Mouse (Mus musculus) adrenal gland, postnatal 10 days (tissue): ENCODE data around the gene Eif3k. TPM values are rescaled to one million over a fixed set of nuclear protein-coding genes. Genes with fewer than 3 reads are reported as not detected.

Source experiments
- DNase-seq: peaks from one replicate; pipeline ENCODE4 v3.0.0; 2021; ENCODE audit warnings: mixed read lengths
- total RNA-seq, 2 experiments: library from RNA; stranded (reverse); gene quantifications; 2 replicates each; pipeline ENCODE4 v1.2.3; 2021

Eif3k gene
- total RNA-seq, 2 experiments from 2014 or later: 240 to 250 TPM

DNA sequence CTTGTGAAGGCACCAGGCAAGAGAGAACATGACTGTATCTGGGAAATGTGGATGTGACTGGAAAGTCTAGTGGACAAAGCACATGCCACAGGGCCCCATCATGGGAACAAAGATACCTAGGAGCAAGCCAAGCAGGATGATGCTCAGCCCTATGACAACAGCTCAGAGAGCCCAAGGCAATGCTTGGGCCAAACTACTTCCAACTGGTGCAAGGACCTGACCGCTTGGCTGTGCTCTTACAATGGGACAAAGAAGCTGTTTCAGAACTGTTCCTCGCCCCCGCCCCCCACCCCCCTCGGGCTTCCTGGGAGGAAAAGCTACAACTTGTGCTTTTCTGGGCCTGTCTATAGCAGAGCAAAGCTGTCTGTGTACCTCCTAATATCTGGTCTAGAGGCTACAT is 43.0 kb downstream of the Eif3k start:
- DNase-seq: no peak

DNA sequence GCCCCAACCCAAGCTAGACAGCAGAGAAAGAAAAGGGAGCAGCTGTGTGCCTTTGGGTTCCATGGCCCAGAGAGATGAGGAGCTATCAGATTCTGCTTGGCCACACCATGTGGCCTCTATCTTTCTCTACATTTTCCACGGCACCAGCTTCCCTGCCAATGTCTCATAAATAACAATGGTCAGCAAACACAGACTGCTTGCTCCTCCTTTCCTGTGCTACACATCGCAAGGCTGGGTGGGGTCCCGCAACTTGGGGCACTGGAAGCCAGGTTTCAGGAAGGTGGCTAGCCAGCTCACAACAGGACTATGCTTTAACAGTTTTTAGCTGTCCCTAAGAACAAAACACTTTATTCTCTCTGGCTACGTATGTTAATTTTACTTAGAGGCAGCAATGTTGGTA is 44.9 kb downstream of the Eif3k start:
- DNase-seq: no peak

DNA sequence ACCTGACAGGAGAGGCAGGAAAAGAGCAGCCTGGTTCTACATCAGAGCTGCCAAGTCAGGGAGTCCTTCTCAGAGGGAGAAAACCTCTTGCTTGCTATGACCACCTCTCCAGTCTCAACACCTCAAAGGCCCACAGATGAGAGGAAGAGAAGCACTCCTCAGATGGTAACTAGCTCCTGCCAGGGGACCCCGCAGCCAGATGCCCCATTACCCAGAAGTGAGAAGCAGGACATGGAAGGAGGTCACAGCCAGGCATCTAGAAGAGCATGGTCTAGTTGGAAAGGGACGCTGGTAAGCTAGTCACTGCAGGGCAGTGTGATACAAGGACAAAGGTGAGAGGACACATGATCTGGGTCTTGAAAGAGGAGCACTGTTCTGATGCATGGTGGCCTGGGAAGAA is 47.8 kb downstream of the Eif3k start:
- DNase-seq: no peak

DNA sequence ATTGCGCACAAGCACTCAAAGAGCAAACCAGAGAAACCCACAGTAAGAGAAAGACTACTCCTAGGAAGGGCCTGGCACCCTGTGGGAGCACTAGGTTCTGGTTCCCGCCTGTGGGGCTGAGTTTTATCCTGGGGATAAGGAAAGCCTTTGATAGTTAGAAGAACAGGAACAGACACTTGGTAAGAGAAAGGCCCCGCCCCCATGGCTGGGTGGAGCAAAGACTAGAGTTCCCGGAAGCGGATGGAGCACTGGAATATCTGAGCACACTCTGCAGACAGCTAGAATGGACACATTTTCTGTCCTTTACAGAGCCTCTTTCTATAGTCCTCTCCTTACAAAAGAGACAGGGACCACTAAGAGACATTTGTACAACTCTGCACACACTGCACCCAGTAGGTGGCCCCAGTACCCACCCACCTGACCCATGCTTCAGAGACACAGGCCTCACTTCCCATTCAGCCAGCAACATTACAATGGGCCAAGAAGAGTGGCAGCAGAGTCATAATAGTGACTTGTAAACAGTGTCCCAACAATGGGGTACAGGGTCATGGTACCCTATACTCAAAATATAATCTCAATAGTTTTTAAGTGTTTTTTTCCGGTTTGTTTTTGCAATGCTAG is 49.1 kb downstream of the Eif3k start:
- peak; percentile 50 for DNase-seq

DNA sequence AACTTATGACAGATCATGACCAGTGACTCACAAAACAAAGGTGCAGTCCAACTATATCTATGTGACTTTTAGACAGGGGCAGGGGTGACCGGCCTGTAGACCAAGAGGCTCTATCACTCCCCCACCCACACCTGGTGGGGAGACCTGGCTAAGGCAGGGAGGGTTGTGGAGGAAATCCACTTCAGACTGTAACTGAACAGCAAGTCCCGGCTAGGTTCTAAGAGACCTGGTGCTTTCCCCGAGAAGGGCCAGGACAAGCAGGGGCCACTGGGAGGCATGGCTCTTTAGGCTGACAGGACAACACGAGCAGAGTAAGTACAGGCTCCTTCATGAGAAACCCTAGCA is 50.0 kb downstream of the Eif3k start:
- no peak for DNase-seq

DNA sequence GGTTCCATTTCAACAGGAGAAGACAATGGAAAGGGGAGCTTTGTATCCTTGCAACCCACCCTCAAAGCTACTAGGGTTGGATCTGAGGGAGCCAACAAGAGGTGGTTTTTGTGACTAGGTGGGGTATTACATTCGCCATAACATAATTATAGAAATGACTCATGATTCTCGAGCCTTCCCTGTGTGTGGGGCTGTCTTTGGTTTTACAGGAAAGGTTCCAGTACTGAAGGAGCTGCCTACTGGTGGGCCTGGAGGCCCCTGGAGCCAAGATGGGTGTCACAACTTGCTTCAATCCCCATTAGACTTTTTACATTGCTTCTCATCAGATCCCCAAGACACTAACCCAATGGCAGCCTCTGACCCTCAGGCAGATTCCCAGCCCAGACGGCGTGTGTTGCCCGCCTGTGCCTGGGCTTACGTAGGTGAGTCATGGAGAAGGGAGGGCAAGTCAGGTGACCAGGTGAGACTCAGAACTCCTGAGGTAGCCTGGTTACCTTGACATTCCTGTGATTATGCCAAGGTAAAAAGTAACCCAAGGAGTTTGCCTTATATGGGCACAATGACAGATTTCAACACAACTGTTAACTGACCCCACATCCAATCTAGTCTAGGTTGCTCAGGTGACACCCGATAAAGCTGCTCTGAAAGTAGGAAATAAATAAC is 50.5 kb downstream of the Eif3k start:
- no peak for DNase-seq

DNA sequence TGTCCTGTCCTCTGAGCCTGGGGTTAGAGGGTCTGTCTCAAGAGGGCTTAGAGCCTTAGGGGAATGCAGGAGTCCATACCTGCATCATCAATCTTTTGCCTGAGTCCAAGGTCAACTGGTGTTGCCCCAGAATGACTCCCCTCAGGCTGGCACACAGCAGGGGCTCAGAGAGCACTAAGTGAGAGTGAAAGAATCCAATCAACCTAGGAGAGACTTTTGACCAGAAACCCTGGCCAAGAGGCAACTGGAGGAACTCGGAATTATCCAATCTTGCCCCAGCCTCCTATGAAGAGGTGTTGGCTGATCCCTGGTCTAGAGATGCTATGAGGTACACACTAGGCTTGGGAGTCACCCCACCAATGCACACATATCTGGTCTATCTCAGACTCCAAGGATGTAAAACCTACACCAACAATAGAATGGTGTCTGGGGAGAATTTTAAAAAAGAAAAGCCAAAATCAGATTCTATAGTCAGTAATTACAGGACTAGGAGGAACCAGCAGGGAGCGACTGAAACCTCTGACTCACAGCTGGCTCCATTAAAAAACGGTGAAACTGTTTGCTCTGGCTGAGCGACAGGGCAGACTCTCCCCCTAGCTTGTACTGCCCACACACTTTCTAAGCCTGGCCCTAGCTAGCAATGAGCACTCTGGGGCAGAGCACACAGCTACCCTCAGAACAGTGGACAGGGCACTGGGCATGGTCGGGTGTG is 51.2 kb downstream of the Eif3k start:
- peak; percentile 46 for DNase-seq

DNA sequence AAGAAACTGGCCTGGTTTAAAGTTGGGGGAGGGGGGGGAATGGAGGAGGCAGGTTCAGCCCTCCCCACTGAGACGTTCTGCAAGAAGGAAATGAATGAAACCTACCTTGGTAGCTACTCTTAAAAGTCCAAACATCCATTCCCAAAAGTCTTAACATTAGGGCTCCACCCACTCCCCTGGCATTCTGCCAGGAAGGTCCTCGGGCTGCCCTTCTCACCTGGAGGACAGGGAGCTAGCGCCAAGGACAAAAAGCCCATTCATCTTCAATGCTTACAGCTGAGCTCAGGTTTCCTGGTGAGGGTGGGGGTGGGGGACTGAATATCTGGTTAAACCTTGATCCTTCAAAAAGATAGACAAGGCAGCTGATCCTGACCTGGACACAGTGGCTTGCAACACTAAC is 52.3 kb downstream of the Eif3k start:
- DNase-seq: peak; percentile 31

DNA sequence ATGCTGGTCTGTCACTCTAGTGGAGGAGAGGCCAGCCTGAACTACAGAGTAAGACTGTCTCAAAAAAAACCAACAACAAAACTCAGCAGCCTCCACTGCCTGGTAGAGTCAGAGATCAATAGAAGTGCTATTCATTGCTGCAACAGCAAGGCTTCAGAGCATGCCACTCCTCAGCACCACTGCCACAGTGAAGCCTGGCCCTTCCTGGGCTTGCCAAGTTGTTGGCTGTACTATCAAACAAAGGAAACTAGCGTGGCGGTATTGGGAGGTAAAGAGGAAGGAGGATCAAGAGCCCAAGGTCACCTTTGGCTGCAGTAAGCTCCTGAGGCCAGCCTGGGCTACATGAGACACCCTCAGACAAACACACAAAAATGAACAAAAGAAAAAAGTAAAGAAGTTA is 55.5 kb downstream of the Eif3k start:
- DNase-seq: peak; percentile 30

DNA sequence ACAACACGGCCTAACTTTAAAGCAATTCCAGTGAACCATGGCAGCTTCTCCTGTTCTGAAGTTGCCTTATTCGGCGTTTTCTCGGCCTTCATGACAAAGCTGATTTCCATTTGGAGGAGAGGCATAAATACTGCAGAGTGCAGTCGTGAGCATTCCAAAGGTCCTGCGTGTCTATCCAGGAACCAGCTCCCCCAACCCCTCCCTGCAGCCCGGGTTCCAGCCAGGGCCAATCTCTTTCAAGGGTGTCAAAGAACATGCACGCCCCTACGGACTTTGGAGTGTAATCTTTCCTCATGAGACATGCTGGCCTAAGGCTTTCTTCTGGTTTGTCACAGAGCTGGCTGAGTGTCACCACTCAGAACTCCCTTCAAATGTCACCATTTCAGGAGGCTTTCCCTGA is 56.3 kb downstream of the Eif3k start:
- peak; percentile 86 for DNase-seq

DNA sequence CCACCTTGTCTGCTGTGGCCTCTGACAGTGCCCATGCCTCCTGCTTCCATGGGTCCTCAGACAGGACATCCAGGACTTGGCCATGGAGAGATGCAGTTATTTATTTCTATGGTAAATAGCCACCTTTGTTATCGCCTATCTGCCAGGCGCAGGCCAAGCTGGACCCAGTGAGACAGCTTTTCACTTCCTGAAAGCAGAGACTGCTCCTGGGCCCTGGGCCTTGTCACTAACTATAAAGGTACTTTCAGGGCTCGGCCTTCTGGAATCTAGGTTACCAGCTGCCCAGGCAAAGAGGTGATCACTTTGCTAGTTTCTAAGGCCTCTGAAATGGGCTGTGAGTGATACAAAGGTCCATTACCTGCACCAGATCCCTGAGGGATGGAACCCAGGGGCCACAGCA is 56.9 kb downstream of the Eif3k start:
- no peak for DNase-seq

DNA sequence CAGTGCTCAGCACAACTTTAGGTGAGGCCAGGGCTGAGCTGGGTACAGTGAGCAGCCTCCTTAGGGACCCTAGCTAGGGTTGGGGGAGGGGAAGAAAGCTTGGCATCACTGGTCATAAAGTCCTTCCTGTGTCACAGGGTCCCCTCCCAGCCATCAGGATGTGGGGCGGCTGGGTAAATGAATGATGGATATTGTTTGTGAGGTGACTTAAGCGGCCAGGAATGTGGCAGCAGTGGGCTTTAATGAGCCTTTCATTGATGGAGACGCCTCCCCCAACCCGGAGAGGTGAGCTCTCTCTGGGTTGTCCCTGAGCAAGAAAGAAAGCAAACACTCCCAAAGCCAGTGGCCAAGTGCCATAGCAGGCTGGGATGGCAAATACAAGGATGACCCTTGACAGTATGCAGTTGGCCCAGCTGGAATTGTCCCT is 57.8 kb downstream of the Eif3k start:
- peak; percentile 31 for DNase-seq

DNA sequence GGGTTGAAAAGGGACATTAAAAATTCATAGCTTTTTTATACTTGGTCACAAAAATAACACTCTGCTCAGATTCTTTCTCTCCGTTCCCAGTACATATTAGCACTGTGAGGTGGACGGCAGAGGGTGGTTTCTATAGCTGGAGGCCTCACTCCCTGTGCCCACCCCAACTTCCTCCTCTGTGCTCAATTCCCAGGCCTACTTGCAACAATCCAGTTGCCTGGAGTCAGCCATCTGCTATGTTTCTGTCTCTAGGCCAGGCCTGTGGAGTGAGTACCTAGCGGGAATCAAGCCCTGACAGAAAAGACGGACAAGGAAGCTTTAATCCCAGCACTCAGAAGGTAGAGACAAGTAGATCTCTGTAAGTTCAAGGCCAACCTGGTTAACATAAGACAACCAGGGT is 59.1 kb downstream of the Eif3k start:
- no peak for DNase-seq

DNA sequence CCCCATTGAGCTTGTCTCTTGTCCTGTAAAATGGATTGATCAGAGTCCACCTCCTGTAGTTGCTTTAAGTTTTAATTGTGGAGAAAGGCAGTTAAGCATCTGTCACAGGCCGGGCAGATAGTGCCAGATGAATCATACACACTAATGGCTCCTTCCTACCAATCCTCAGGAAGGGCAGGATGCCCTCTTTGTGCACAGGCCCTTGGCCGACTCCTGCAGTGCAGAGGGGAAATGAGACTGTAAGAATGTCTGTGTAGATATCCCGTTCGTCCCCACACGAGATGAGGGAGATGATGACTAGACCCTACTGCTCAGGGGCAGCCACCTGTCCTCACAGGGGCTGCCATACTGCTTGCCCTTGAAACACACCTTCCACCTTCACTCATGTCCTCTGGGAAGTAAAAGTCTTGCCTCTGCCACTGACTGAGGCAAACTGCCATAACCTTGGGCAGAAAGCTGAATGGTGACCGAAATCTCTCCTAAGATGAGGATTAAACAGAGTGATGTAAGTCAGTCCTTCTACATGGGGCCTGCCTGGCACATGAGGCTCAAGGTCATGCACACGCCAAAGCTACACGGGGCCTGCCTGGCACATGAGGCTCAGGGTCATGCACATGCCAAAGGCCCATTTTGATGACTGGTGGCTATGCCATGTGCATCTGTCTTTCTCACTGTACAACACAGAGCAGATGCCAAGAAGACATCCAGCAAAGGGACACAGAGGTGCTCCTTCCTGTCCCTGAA is 59.8 kb downstream of the Eif3k start:
- DNase-seq: peak; percentile 57

Other genes with a start within 250 kb of the Eif3k start
- gene Mrps12, start 240.0 kb downstream of the Eif3k start, total RNA-seq: 10 to 100 TPM; 63.8 to 72.4 TPM
- 10 to 100 TPM; 17.5 to 23.7 TPM for gene Sars2, start 239.9 kb downstream of the Eif3k start, total RNA-seq
- not detected for gene Ccer2, start 225.7 kb downstream of the Eif3k start, total RNA-seq
- gene Sirt2, start 215.1 kb downstream of the Eif3k start, total RNA-seq: 10 to 100 TPM; 68.8 to 74.9 TPM
- gene Nfkbib, start 214.4 kb downstream of the Eif3k start, total RNA-seq: 10 to 100 TPM; 25.1 to 25.3 TPM
- gene Rinl, start 192.9 kb downstream of the Eif3k start, total RNA-seq: 1 to 10 TPM; 3.7 to 4.9 TPM
- gene Hnrnpl, start 173.3 kb downstream of the Eif3k start, total RNA-seq: 100 to 1,000 TPM; 459 to 528 TPM
- gene Ech1, start 156.6 kb downstream of the Eif3k start, total RNA-seq: 1,000 to 10,000 TPM; 1,178 to 1,235 TPM
- gene Lgals4, start 148.0 kb downstream of the Eif3k start, total RNA-seq: 10 to 100 TPM; 25.9 to 55.7 TPM
- 1 to 10 TPM; 1.2 to 2.1 TPM for gene Lgals7, start 118.0 kb downstream of the Eif3k start, total RNA-seq
- under 1 TPM; 0.15 to 0.67 TPM for gene Capn12, start 100.4 kb downstream of the Eif3k start, total RNA-seq
- 100 to 1,000 TPM; 236 to 261 TPM for gene Actn4, start 19.5 kb downstream of the Eif3k start, total RNA-seq
- 1 to 10 TPM; 3.3 to 4.9 TPM for gene Map4k1, start 186 bp upstream of the Eif3k start, total RNA-seq
- gene Ryr1, start 143.3 kb upstream of the Eif3k start, total RNA-seq: 10 to 100 TPM; 11.2 to 44.9 TPM
- gene Rasgrp4, start 153.0 kb upstream of the Eif3k start, total RNA-seq: 1 to 10 TPM; 2.1 to 2.2 TPM
- 10 to 100 TPM; 12.9 to 17.3 TPM for gene Fam98c, start 174.4 kb upstream of the Eif3k start, total RNA-seq
- gene Ggn, start 188.3 kb upstream of the Eif3k start, total RNA-seq: 1 to 10 TPM in 1 of 2 experiments, under 1 TPM in 1; 0.69 to 1.3 TPM
- 1 to 10 TPM; 4.8 to 9.6 TPM for gene Spred3, start 188.5 kb upstream of the Eif3k start, total RNA-seq
- gene Psmd8, start 198.8 kb upstream of the Eif3k start, total RNA-seq: 100 to 1,000 TPM; 214 to 221 TPM
- gene Catsperg1, start 232.2 kb upstream of the Eif3k start, total RNA-seq: under 1 TPM; 0.42 to 0.61 TPM